Mouse (Mus musculus) thymus, postnatal 4 days (tissue): ENCODE measurements around the gene Gm21698.
"Not testable (repeated sequence)": the region's sequence is repeated elsewhere in the genome, so short reads cannot be mapped to it uniquely, and the experiment has no call there.

Experiments used
- DNase-seq: peaks from one replicate; pipeline ENCODE4 v3.0.0; 2021

Gene Gm21698

GRCm38 (mm10) chr5:25988550-25988949, at the start of gene Gm21698:
Gene Gm21698 (minus strand): TSS chr5:25988650.
- DNase-seq: not testable (repeated sequence)

GRCm38 (mm10) chr5:26022816-26023215, 34.4 kb upstream of the Gm21698 start, which contains the start of gene Gm5862:
Gene Gm5862 (minus strand): TSS chr5:26022916.
- not testable (repeated sequence) for DNase-seq

GRCm38 (mm10) chr5:26007697-26008096, 19.2 kb upstream of the Gm21698 start:
- DNase-seq: not testable (repeated sequence)

- peak; percentile 4 for DNase-seq
These were observed 18.7 kb upstream of the Gm21698 start for GRCm38 (mm10) chr5:26006937-26007695.

- DNase-seq: not testable (repeated sequence)
These were observed 16.2 kb upstream of the Gm21698 start, which contains the start of gene Gm1979 for GRCm38 (mm10) chr5:26004698-26005097. Gene Gm1979 (minus strand): TSS chr5:26004798.

- not testable (repeated sequence) for DNase-seq
These were observed 15.9 kb downstream of the Gm21698 start, which contains the start of gene Gm21680 for GRCm38 (mm10) chr5:25972563-25972962. Gene Gm21680 (minus strand): TSS chr5:25972663.

DNA sequence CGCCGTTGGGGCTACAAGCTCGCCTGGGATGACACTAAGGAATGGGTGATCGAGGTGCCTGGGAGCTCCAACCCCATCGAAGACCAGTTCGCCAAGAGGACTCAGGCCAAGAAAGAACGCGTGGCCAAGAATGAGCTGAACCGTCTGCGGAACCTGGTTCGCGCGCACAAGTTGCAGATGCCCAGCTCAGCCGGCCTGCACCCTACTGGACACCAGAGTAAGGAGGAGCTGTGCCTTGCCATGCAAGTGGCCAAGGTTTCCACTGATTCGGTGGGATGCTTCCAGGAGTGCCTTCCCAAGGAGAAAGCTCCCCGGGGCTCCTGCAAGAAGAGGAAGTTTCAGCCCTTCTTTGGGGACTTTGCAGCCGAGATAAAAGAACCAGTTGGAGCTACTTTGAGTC, 31.4 kb downstream of the Gm21698 start:
- not testable (repeated sequence) for DNase-seq

DNA sequence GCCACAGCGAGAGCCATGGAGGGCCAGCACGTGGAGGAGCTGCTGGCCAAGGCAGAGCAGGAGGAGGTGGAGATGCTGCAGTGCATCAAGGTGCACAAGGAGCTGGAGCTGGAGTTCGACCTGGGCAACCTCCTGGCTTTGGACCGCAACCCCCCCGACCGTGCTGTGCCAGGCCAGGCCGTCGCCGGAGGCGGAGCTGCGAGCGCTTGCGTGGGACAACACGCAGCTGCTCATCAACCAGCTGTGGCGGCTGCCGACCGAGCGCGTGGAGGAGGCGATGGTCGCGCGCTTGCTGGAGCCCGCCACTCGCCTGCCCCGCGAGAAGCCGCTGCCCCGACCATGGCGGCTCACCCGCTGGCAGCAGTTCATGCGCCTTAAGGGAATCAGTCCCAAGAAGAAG, 31.8 kb downstream of the Gm21698 start:
- DNase-seq: not testable (repeated sequence)

- DNase-seq: not testable (repeated sequence)
These were observed 34.1 kb downstream of the Gm21698 start, which contains the start of gene Gm21671 for GRCm38 (mm10) chr5:25954317-25954716. Gene Gm21671 (minus strand): TSS chr5:25954417.

DNA sequence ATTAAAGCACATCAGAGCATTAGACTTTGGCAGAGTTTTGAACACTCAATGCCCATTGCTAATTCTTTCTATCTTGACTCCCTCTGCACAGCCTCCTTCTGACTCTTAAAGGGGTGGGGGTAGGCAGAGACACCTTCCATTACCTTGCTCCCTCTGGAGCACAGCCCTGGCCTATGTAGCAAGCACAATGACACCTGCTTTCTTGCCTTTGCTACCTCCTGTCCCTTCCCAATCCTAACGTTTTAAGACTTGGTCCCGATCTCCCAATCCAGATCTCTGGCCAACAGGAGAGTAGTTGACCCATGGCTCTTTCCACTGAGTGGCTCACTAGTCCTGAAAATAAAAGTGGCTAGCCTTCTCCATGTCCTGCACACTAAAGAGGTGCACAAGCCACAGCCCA, 43.1 kb downstream of the Gm21698 start:
- DNase-seq: not testable (repeated sequence)

- DNase-seq: not testable (repeated sequence)
These were observed 46.2 kb downstream of the Gm21698 start, which contains the start of gene Gm21663 for GRCm38 (mm10) chr5:25942281-25942680. Gene Gm21663 (minus strand): TSS chr5:25942381.
